Mouse (Mus musculus) liver, embryonic 11.5 days (tissue): ENCODE measurements around the gene St3gal5. TPM values are rescaled to one million over a fixed set of nuclear protein-coding genes. Genes with fewer than 3 reads are reported as not detected.

Source experiments
- ATAC-seq: fragments of 200-750 bp; cut with Nextera tagmentation; replicated peaks from 2 replicates; pipeline ENCODE4 v1.8.0; 2017; ENCODE audit warnings: moderate number of reproducible peaks, mild to moderate bottlenecking, moderate TSS enrichment, moderate library complexity; ENCODE audit not compliant: low FRiP score
- DNase-seq: peaks from one replicate; pipeline ENCODE4 v3.0.0-alpha.2; 2017; ENCODE audit warnings: low spot score
- H3K27ac ChIP-seq: fragments of 300-500 bp; sonication (generic); 2 replicates; pipeline ENCODE4 v1.5.1; 2014; ENCODE audit warnings: mild to moderate bottlenecking, low read depth, low read length, control low read depth
- H3K27me3 ChIP-seq: fragments of 300-500 bp; sonication (generic); replicated peaks from 2 replicates; pipeline ENCODE4 v1.6.1; 2014; ENCODE audit warnings: low read length, mixed read lengths; ENCODE audit not compliant: control insufficient read depth, insufficient read depth
- H3K36me3 ChIP-seq: fragments of 300-500 bp; sonication (generic); 2 replicates; pipeline ENCODE4 v1.6.1; 2014; ENCODE audit warnings: mild to moderate bottlenecking, low read length, moderate library complexity, mixed read lengths; ENCODE audit not compliant: control insufficient read depth, insufficient read depth
- H3K4me1 ChIP-seq: fragments of 300-500 bp; sonication (generic); replicated peaks from 2 replicates; pipeline ENCODE4 v1.6.1; 2014; ENCODE audit warnings: low read length, mixed read lengths; ENCODE audit not compliant: control insufficient read depth, insufficient read depth
- H3K4me2 ChIP-seq: fragments of 300-500 bp; sonication (generic); 2 replicates; pipeline ENCODE4 v1.6.1; 2014; ENCODE audit warnings: mild to moderate bottlenecking, control low read depth, moderate library complexity
- H3K4me3 ChIP-seq: fragments of 300-500 bp; sonication (generic); 2 replicates; pipeline ENCODE4 v1.5.1; 2014; ENCODE audit warnings: low read depth, low read length, control low read depth
- H3K9ac ChIP-seq: fragments of 300-500 bp; sonication (generic); 2 replicates; pipeline ENCODE4 v1.6.1; 2014; ENCODE audit warnings: low read depth, low read length, control low read depth
- H3K9me3 ChIP-seq: fragments of 300-500 bp; sonication (generic); 2 replicates; pipeline ENCODE4 v1.6.1; 2016; ENCODE audit warnings: low read length, inconsistent platforms, mixed read lengths; ENCODE audit not compliant: control insufficient read depth
- WGBS: fragments of 180-500 bp; shearing (Covaris S2); extraction: QIAGEN DNeasy Blood & Tissue Kit; methylation state at CpG from one replicate; pipeline ENCODE4 v1.1.7; 2014; 5-methylcytosine and 5-hydroxymethylcytosine counted together
- polyA plus RNA-seq: library from polyadenylated mRNA; unstranded; fragments of >200 nt; fragmentation: Nextera tagmentation; extraction: Ambion mirVana; gene quantifications from 2 replicates; pipeline ENCODE4 v1.2.1, GENCODE M21; 2014

Gene St3gal5
- polyA plus RNA-seq, 1 experiment from 2014 or later, result 109 TPM

- no peaks in the 10 kb centered on the region for H3K4me1 ChIP-seq
- H3K27me3 ChIP-seq, result no peaks in the 10 kb centered on the region
- ATAC-seq (no peak), DNase-seq (no peak)
- no peaks in the 10 kb centered on the region for H3K9me3 ChIP-seq
- WGBS, result 82% methylated on average over 8 of the region's 8 CpGs
- no peak overlapping the region for H3K4me2 ChIP-seq
- H3K4me3 ChIP-seq, result no peak overlapping the region
- H3K9ac ChIP-seq, result no peak overlapping the region
- H3K27ac ChIP-seq, result no peak overlapping the region
- peaks cover 16% of the 10 kb centered on the region for H3K36me3 ChIP-seq
These were observed 58.3 kb downstream of the St3gal5 start for GRCm38 (mm10) chr6:72155649-72156048.

- WGBS, result 84% methylated on average over 8 of the region's 8 CpGs
- H3K27ac ChIP-seq, result no peak overlapping the region
- ATAC-seq, result no peak
These were observed 61.8 kb downstream of the St3gal5 start for GRCm38 (mm10) chr6:72158966-72159764.

GRCm38 (mm10) chr6:72159861-72160395 is 62.5 kb downstream of the St3gal5 start:
- Histone ChIP-seq H3K27ac (no peak overlapping the region), H3K4me3 (no peak overlapping the region), H3K4me1 (peaks cover 3% of the 10 kb centered on the region; the same call in 1 of the 2 replicates), H3K36me3 (peaks cover 8% of the 10 kb centered on the region), H3K9ac (no peak overlapping the region), H3K4me2 (no peak overlapping the region), H3K9me3 (no peaks in the 10 kb centered on the region), H3K27me3 (no peaks in the 10 kb centered on the region)
- 68% methylated on average over 10 of the region's 10 CpGs for WGBS
- ATAC-seq, result no peak
- no peak for DNase-seq

More at GRCm38 (mm10) chr6:72158966-72159764, 61.8 kb downstream of the St3gal5 start:
- Histone ChIP-seq H3K27me3 (no peaks in the 10 kb centered on the region), H3K4me2 (no peak overlapping the region), H3K4me1 (peaks cover 3% of the 10 kb centered on the region; the same call in 1 of the 2 replicates), H3K4me3 (no peak overlapping the region), H3K36me3 (peaks cover 8% of the 10 kb centered on the region), H3K9me3 (no peaks in the 10 kb centered on the region), H3K9ac (no peak overlapping the region)
- DNase-seq, result no peak

GRCm38 (mm10) chr6:72160991-72161390 is 63.6 kb downstream of the St3gal5 start:
- H3K36me3 ChIP-seq, result no peaks in the 10 kb centered on the region
- H3K9ac ChIP-seq, result no peak overlapping the region
- H3K27me3 ChIP-seq, result no peaks in the 10 kb centered on the region
- DNase-seq (no peak), ATAC-seq (no peak)
- H3K4me2 ChIP-seq, result no peak overlapping the region
- no peak overlapping the region for H3K4me3 ChIP-seq
- H3K4me1 ChIP-seq, result peaks cover 3% of the 10 kb centered on the region; the same call in 1 of the 2 replicates
- H3K9me3 ChIP-seq, result no peaks in the 10 kb centered on the region
- 78% methylated on average over 3 of the region's 3 CpGs for WGBS
- H3K27ac ChIP-seq, result no peak overlapping the region

- Histone ChIP-seq H3K9me3 (no peaks in the 10 kb centered on the region), H3K4me2 (peak overlapping the region; percentile 35), H3K36me3 (no peaks in the 10 kb centered on the region), H3K9ac (no peak overlapping the region), H3K27ac (no peak overlapping the region), H3K4me1 (peaks cover 3% of the 10 kb centered on the region; the same call in 1 of the 2 replicates), H3K27me3 (no peaks in the 10 kb centered on the region), H3K4me3 (no peak overlapping the region)
- no peak for ATAC-seq
- no peak for DNase-seq
- 64% methylated on average over 5 of the region's 5 CpGs for WGBS
These were observed 64.4 kb downstream of the St3gal5 start for GRCm38 (mm10) chr6:72161751-72162150.

- no peak overlapping the region for H3K27ac ChIP-seq
- no peak overlapping the region for H3K9ac ChIP-seq
- ATAC-seq (peak; percentile 30; the same call in 1 of the 2 replicates), DNase-seq (no peak)
- no peaks in the 10 kb centered on the region for H3K27me3 ChIP-seq
- no peaks in the 10 kb centered on the region for H3K9me3 ChIP-seq
- no peaks in the 10 kb centered on the region for H3K36me3 ChIP-seq
- H3K4me2 ChIP-seq, result peak overlapping the region; percentile 35
- 15% methylated on average over 19 of the region's 19 CpGs for WGBS
- no peak overlapping the region for H3K4me3 ChIP-seq
- H3K4me1 ChIP-seq, result peaks cover 3% of the 10 kb centered on the region; the same call in 1 of the 2 replicates
These were observed 64.9 kb downstream of the St3gal5 start for GRCm38 (mm10) chr6:72162155-72162890.

GRCm38 (mm10) chr6:72164321-72165275 is 67.2 kb downstream of the St3gal5 start:
- peak; percentile 78 for DNase-seq
- H3K36me3 ChIP-seq, result no peaks in the 10 kb centered on the region
- no peak overlapping the region for H3K9ac ChIP-seq
- H3K27me3 ChIP-seq, result no peaks in the 10 kb centered on the region
- no peaks in the 10 kb centered on the region for H3K9me3 ChIP-seq
- peaks cover 3% of the 10 kb centered on the region; the same call in 1 of the 2 replicates for H3K4me1 ChIP-seq
- H3K4me2 ChIP-seq, result 0 out of 2 replicates have a peak overlapping the region, but pooled peaks have one; percentile 7
- WGBS, result 18% methylated on average over 20 of the region's 20 CpGs
- H3K4me3 ChIP-seq, result no peak overlapping the region
- no peak overlapping the region for H3K27ac ChIP-seq
- ATAC-seq, result peak; percentile 68

- Histone ChIP-seq H3K4me3 (no peak overlapping the region), H3K27me3 (no peaks in the 10 kb centered on the region), H3K4me2 (no peak overlapping the region), H3K9ac (no peak overlapping the region), H3K4me1 (peaks cover 3% of the 10 kb centered on the region; the same call in 1 of the 2 replicates), H3K27ac (no peak overlapping the region), H3K9me3 (no peaks in the 10 kb centered on the region), H3K36me3 (no peaks in the 10 kb centered on the region)
- ATAC-seq, result no peak
- DNase-seq, result no peak
- WGBS, result 58% methylated on average over 2 of the region's 2 CpGs
These were observed 68.5 kb downstream of the St3gal5 start for GRCm38 (mm10) chr6:72165907-72166306.
